Mouse (Mus musculus) bone marrow, adult 2 months (tissue): ENCODE data around the gene AC140267.1. TPM values are rescaled to one million over a fixed set of nuclear protein-coding genes. Genes with fewer than 3 reads are reported as not detected.

Experiments used
- H3K27ac ChIP-seq: fragments of 200-500 bp; 2 replicates; pipeline ENCODE4 v1.5.1; 2012; ENCODE audit warnings: low read depth, mild to moderate bottlenecking, control low read depth, inconsistent platforms, low read length; ENCODE audit not compliant: control insufficient read depth, poor library complexity, insufficient read depth
- H3K4me1 ChIP-seq: fragments of 200-500 bp; 2 replicates; pipeline ENCODE4 v1.6.1; 2011; ENCODE audit warnings: low read length; ENCODE audit not compliant: control insufficient read depth, insufficient read depth
- H3K4me3 ChIP-seq: fragments of 200-500 bp; replicated peaks from 2 replicates; pipeline ENCODE3; 2011; ENCODE audit warnings: mild to moderate bottlenecking, low read depth, low read length, control low read depth; ENCODE audit not compliant: control insufficient read depth
- CTCF ChIP-seq: fragments of 200-500 bp; IDR thresholded peaks from 2 replicates; pipeline ENCODE4 v1.5.1; 2011; ENCODE audit warnings: low read length, control low read depth; ENCODE audit not compliant: control insufficient read depth, insufficient read depth
- POLR2A ChIP-seq: fragments of 200-500 bp; IDR thresholded peaks from 2 replicates; pipeline ENCODE4 v1.6.1; 2011; ENCODE audit warnings: low read depth, mild to moderate bottlenecking, control low read depth, low read length, borderline replicate concordance; ENCODE audit not compliant: control insufficient read depth
- WGBS: fragments of 180-500 bp; shearing (Covaris S2); methylation state at CpG from one replicate; pipeline ENCODE4 v1.1.7; 2018; 5-methylcytosine and 5-hydroxymethylcytosine counted together
- polyA plus RNA-seq: library from polyadenylated mRNA; stranded (reverse); fragments of >200 nt; gene quantifications from 2 replicates; pipeline ENCODE4 v1.2.4, GENCODE M21; 2011; ENCODE audit warnings: low replicate concordance; ENCODE audit not compliant: missing spikeins, insufficient read depth, insufficient read length

AC140267.1 gene
- polyA plus RNA-seq, 1 experiment, result not detected

- no peak for TF ChIP-seq POLR2A
- TF ChIP-seq CTCF, result no peak
- WGBS, result 93% methylated on average over 12 of the region's 12 CpGs
- no peaks in the 10 kb centered on the region for H3K4me1 ChIP-seq
Measured at GRCm38 (mm10) chr15:80248135-80248534, 12.5 kb downstream of the AC140267.1 start.

DNA sequence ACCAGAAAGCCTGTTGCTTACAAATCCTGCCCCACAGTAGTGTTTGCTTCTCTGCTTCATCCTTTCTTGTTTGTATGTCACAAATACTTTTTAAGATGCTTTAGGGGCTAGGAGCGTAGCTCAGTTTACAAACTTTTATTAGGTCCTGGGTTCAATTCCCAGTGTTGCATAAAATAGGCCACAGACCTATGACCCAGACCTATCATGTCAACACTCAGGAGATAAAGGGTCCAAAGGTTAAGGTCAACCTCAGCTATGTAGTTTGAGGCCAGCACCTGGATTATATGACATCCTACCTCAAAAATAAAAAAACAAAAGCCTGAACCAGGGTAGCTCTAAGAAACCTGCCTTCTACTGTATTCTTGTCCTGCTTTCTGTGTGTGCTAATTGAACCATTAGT is 13.0 kb downstream of the AC140267.1 start:
- H3K27ac ChIP-seq, result no peak overlapping the region
- WGBS, result 94% methylated on average over 1 of the region's 1 CpGs
- no peak overlapping the region for H3K4me3 ChIP-seq
- TF ChIP-seq POLR2A (no peak), CTCF (no peak)
- H3K4me1 ChIP-seq, result no peaks in the 10 kb centered on the region

More at GRCm38 (mm10) chr15:80248135-80248534, 12.5 kb downstream of the AC140267.1 start:
- Histone ChIP-seq H3K27ac (no peak overlapping the region), H3K4me3 (no peak overlapping the region)

GRCm38 (mm10) chr15:80249672-80250071 is 14.0 kb downstream of the AC140267.1 start:
- Histone ChIP-seq H3K27ac (peak overlapping the region; percentile 31; the same call in 1 of the 2 replicates), H3K4me1 (no peaks in the 10 kb centered on the region), H3K4me3 (no peak overlapping the region)
- WGBS, result 93% methylated on average over 10 of the region's 10 CpGs
- TF ChIP-seq CTCF, result no peak
- TF ChIP-seq POLR2A, result no peak

DNA sequence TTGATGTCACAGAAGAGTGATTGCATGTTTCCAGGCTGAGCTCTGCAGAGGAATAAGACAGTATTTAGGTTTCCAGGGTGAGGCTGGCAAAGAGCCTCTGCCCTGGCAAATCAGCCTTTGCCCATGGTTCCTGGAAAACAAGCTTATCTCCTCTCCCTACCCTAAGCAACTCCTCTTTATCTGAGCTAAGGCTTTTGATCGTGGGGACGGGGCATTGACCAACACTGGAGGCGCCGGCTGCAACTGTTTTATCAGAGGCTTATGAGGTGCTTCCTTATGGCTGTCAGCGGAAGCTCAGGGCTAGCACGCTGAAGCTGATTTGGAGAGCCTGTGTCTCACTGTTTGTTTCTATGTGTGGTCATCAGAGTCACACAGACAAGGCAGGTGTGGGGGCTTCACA is 15.0 kb downstream of the AC140267.1 start:
- Histone ChIP-seq H3K4me3 (no peak overlapping the region), H3K4me1 (no peaks in the 10 kb centered on the region)
- 61% methylated on average over 6 of the region's 6 CpGs for WGBS

DNA sequence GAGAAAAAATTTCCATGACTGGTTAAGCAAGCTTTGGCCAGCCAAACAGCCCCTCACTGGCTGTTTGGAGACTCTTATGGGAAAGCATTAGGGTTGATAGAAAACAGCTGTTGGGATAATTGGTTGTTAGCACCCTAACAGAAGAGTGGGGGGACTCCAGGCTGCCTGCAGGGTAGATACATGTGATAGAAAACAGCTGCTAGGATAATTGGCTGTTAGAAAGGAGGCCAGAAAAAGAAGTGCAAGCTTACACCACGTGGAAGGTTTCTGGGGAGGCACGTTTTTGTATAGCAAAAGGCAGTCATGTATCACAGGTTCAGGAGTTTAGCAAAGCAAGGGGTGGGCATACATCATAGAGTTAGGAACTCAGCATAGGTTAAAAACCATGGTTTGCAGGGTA is 17.9 kb downstream of the AC140267.1 start:
- 87% methylated on average over 2 of the region's 2 CpGs for WGBS
- TF ChIP-seq CTCF (no peak), POLR2A (no peak)
- no peaks in the 10 kb centered on the region; the same call in 1 of the 2 replicates for H3K4me1 ChIP-seq
- H3K27ac ChIP-seq, result no peak overlapping the region
- no peak overlapping the region for H3K4me3 ChIP-seq

More for the DNA sequence above, 15.0 kb downstream of the AC140267.1 start:
- TF ChIP-seq CTCF (no peak), POLR2A (no peak)
- H3K27ac ChIP-seq, result peak overlapping the region; percentile 58

DNA sequence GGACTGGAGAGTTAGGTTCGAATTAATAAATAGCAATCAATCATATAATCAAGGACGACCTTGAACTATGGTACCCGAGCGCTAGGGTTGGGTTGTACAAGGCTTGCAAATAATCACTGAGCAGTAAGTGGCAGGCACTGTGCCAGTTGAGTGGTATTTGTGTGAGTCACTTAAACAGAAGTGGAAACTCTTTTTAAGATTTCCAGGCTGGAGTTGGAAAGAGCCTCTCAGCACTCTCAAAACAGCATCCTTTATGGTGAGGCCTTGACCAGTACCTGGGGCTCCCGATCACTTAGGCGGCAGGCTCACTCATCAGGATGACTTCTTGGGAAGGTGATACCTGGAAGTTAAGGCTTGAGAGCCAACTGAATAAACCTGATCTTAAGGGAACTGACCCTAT is 18.6 kb downstream of the AC140267.1 start:
- Histone ChIP-seq H3K27ac (peak overlapping the region; percentile 98), H3K4me1 (peaks cover 1% of the 10 kb centered on the region; the same call in 1 of the 2 replicates), H3K4me3 (peak overlapping the region; percentile 91)
- 71% methylated on average over 6 of the region's 6 CpGs for WGBS
- TF ChIP-seq POLR2A (no peak), CTCF (no peak)

- WGBS, result under 1% methylated on average over 62 of the region's 62 CpGs
- Histone ChIP-seq H3K27ac (peak within 1 kb of the TSS; percentile 98), H3K4me1 (peaks cover 1% of the 10 kb centered on the region; the same call in 1 of the 2 replicates), H3K4me3 (peak within 1 kb of the TSS; percentile 91)
- TF ChIP-seq CTCF (0 out of 2 replicates have a peak, but pooled peaks have one; percentile 12), POLR2A (peak; percentile 100)
Measured at GRCm38 (mm10) chr15:80254847-80255645, 19.4 kb downstream of the AC140267.1 start, which contains the start of gene Atf4. Atf4 (plus strand) TSS chr15:80255184.

DNA sequence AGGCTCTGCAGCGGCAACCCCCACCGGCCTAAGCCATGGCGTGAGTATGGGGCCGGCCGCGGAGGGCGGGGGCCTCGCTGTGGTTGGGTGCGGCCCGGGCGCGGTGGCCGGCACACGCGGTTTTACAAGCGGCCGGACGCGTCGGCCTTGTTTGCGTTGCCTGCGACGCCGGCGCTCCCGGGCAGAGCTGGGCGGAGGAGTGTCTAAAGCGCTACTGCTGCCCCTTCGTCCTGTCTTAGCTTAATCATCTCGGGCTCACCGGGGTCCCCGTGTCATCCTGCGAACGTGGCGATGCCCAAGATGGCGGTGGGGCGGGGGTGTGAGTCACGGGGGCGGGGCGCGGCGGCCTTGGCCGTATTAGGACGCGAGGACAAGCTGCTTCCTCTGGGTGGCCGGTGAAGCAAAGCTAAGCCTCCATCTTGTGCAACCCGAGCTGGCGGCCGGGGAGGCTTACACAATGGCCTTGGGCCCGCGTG is 20.0 kb downstream of the AC140267.1 start:
- whole genome bisulfite sequencing, result under 1% methylated on average over 51 of the region's 51 CpGs
- TF ChIP-seq CTCF (no peak), POLR2A (peak; percentile 48; the same call in 1 of the 2 replicates)
- H3K27ac ChIP-seq, result peak overlapping the region; percentile 98
- H3K4me3 ChIP-seq, result peak overlapping the region; percentile 91
- peaks cover 1% of the 10 kb centered on the region; the same call in 1 of the 2 replicates for H3K4me1 ChIP-seq
